Mouse (Mus musculus): ENCODE data around the gene Trib2.

DNA sequence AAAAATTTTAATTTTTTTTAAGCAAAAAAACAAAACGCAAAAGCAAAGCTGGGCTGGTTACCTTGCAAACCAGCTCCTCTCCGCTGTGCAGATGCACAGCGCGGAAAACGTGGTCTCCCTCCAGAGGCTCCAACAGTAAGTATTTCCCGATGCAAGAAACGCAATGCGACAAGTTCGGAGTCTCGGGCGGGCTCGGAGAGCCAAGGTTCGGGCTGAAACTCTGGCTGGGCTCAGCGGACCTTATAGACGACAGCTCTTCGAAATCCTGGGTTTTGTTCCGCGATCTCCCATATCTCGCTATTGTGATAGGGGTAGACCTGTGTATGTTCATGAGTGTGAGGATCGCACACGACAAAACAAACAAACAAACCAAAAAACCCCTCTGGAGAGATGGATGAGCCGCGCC, 1.5 kb downstream of the Trib2 start:
- TF ChIP-seq POLR2A (IDR thresholded peaks at IDR 0.05; ENCODE audit: low read depth, low read length) (no peak), CTCF (conservative IDR thresholded peaks at IDR 0.05 in 1 of 2, IDR thresholded peaks at IDR 0.05 in 1 of 2; ENCODE audit: low read depth in 2 of 2, low read length in 2 of 2) (no peak), KAT2A (IDR thresholded peaks at IDR 0.05; ENCODE audit: insufficient replicate concordance, low read length) (no peak), MAX (IDR thresholded peaks at IDR 0.05; ENCODE audit: low read length) (no peak), HCFC1 (IDR thresholded peaks at IDR 0.05; ENCODE audit: low read depth, low read length) (no peak), ZC3H11A (IDR thresholded peaks at IDR 0.05; ENCODE audit: low read depth, low read length) (no peak), POLR2AphosphoS2 (IDR thresholded peaks at IDR 0.05; ENCODE audit: low read depth, low read length) (no peak)
